Comparison of ENCODE assay signal across 10 mouse cellular contexts in genomic region chr5:31598579-31598978, GRCm38 (mm10). TPM values are rescaled to one million over a fixed set of nuclear protein-coding genes. Genes with fewer than 3 reads are reported as not detected.
A peak's percentile ranks its signal among the peaks of the same experiment; 100 is the strongest.
DNase-seq lines count a peak whose midpoint lies in the region; ATAC-seq and TF ChIP-seq lines count a peak whose summit lies in the region.
"Had no signal": no experiment of that assay in that cellular context is flagged by ENCODE, and none has a peak within 500 bp of the region (broad histone marks: within the 10 kb centered on the region; RNA-seq: fewer than 3 reads in every experiment).

No protein-coding gene starts in this region.

- peak; percentile 41 for TF ChIP-seq CTCF in left cerebral cortex, adult 2 months (IDR thresholded peaks at IDR 0.05)

- no peak overlapping the region for H3K4me3 ChIP-seq in left cerebral cortex, adult 2 months
- H3K4me3 ChIP-seq: heart, embryonic 15.5 days had no signal

- intact Hi-C loops in left cerebral cortex, adult 2 months (cut with DNase I): loop anchor here (5.0 to 10.0 kb wide), 4 partner anchors 36 to 596 kb away; partner anchors contain the start of genes Babam2 and Rbks

- DNase-seq in cerebellum, adult 9-10 months: peak; percentile 21
- DNase-seq in cerebellum, adult 11-12 months: no peak
- DNase-seq in left cerebral cortex, adult 2 months (ENCODE audit: extremely low spot score in 1 of 2, low spot score in 2 of 2): peak in 1 of 2 experiments; percentile 23
- no peak for DNase-seq in left cerebral cortex, adult 11 months (ENCODE audit: low spot score)
- DNase-seq in MEL-GATA-1-ER (ENCODE audit: extremely low read depth, low read depth): peak; percentile 69
- DNase-seq in embryo, embryonic 10.5 days (ENCODE audit: low spot score): peak; percentile 60
- no peak for DNase-seq in frontal cortex, postnatal 10 days (ENCODE audit: low spot score in 2 of 2)

- peak; percentile 37 for ATAC-seq in megakaryocyte progenitor cell, adult 5-6 weeks (replicated peaks; ENCODE audit: poor library complexity)

- H3K27ac ChIP-seq in left cerebral cortex, adult 2 months: no peak overlapping the region
- H3K27ac ChIP-seq: heart, embryonic 15.5 days; macrophage had no signal

RNA-seq across cellular contexts. Expression of gene Mrpl33, which starts 1.8 kb away (rescaled TPM):
- 10 to 100 TPM; 75.2 to 86.7 TPM for total RNA-seq in left cerebral cortex, adult 2 months (2021)
- total RNA-seq in megakaryocyte progenitor cell, adult 5-6 weeks (2015): 434 and 492 TPM in 2 replicates
- total RNA-seq in megakaryocyte progenitor cell, adult 5-6 weeks (2017): 218 and 315 TPM in 2 replicates

Comparison
In these comparisons a context has a peak if more than half of its experiments do, and no peak if none do; other contexts are left out.
1. DNase-seq: peak in cerebellum, adult 9-10 months (single experiment), MEL-GATA-1-ER (single experiment) and embryo, embryonic 10.5 days (single experiment); none in cerebellum, adult 11-12 months (single experiment), left cerebral cortex, adult 11 months (single experiment) and frontal cortex, postnatal 10 days (0 of 2).